Mouse (Mus musculus): ENCODE measurements around the gene Gsg1l.

Gsg1l gene

DNA sequence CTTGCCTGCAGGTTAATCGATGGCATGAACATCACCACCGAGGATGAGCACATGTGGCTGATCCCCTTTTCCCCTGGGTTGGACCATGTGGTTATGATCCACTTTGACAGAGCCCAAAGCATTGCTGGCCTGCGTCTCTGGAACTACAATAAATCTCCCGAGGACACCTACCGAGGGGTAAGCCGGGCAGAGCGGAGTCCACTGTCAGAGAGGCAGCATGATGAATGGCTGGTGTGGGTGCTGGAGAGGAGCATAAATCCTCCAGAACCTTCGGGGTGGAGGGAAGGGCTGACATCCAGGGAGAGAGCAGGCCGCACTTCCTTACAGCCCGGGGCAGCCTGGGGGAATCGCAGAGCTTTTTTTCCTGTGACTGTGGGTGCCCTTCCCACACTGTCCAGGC lies 217.0 kb downstream of the Gsg1l start:
- DNase-seq (ENCODE audit: low spot score in 2 of 2), result no peak

DNA sequence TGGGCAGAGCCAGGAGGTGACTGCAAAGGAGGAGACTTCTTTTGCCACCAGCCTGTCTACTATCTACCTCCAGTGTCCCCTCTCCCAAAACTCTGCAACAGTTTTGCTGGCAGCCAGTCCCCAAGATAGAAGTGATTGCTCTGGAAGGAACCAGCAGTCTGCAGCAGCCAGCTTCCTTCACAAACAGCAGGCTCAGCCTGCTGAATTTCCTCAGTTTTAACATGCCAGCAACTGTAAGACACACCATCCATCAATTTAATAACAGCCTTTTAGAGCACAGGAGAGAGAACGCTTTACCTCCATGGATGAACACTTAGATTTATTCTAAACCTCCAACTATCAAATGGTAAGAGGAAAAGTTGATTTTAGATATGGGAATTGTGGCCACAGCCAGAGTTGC lies 218.2 kb downstream of the Gsg1l start:
- DNase-seq (ENCODE audit: low spot score in 2 of 2), result no peak

DNA sequence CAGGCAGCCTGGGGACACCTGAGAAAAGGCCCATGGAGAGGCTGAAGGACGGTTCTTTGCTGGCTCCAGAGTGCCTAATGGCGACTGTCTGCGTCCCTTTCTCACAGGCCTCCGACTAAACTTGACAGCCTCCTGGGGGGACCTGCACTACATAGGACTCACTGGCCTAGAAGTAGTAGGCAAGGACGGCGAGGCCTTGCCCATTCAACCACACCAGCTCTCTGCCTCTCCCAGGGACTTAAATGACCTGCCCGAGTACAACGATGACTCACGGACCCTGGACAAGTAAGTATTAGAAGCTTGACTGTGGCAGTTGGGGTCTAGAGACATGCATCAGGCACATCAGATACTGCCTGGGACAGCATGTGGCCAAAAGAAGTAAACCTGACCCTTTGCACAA lies 221.8 kb downstream of the Gsg1l start:
- DNase-seq (ENCODE audit: low spot score in 2 of 2), result no peak

DNA sequence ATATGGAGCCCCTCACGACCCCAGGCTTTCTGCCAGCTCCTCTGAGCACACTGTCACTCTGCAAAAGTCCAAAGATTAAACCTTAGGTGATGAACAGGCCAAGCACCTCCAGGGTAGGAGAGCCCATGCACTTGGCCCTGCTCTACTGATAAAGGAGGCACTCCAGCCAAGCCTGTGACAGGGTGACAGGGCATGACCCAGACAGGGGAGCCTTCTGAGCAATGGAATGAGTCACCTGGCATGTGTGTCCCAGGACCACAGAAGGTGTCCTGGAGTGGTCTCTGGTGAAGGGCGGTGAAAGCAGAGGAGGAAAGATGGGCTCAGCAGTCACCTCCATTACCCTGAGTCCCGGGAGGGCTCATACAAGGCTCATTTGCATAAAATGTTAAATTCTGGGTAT lies 222.6 kb downstream of the Gsg1l start:
- no peak for DNase-seq (ENCODE audit: low spot score in 2 of 2)

DNA sequence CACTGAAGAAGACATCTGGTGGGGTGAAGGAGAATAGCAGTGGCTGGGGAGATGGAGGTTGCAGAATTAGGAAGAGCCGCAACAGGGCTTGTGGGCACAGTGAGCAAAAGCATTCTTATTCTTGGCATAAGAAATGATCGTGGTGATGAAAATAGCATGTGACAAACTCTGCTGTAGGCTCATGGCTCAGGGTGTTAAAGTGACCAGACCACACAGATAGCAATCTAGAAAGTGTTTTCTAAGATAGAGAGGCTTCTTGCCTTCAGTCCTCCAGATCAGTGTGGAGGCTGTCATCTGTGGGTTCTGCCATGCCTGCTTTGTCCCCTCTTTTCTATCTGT lies 234.7 kb downstream of the Gsg1l start:
- no peak for DNase-seq (ENCODE audit: low spot score in 2 of 2)

DNA sequence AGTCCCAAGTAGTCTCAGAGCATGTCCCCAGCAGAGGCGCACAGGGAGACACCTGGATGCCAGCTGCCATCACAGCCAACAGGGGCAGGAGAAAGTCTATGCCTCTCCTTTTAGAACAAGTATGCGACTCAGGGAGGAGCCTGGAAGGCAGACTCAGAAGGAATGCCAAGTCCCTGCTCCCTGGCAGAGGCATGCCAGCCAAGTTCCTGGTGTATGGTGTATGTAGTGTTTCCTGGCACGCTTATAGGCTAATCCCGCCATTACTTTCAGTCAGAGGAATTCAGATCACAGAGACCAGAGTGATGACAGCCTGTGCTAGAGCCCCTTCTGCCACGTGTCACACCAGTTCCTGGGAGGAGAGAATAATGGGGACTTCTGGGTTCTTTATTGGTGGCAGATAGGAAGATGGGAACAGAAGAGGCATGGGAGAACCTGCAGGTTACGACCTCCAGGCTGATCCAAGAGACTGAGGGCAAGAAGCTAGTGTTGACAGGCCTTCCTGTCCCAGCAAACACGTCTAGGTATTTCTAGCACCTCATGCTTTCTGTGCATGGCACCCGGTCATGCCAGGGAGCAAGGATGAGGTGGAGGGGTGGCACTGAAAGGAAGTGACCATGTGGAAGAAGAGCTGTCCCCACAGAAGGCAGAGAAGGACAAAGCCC lies 235.2 kb downstream of the Gsg1l start:
- peak; percentile 40 to 48 for DNase-seq (ENCODE audit: low spot score in 2 of 2)

DNA sequence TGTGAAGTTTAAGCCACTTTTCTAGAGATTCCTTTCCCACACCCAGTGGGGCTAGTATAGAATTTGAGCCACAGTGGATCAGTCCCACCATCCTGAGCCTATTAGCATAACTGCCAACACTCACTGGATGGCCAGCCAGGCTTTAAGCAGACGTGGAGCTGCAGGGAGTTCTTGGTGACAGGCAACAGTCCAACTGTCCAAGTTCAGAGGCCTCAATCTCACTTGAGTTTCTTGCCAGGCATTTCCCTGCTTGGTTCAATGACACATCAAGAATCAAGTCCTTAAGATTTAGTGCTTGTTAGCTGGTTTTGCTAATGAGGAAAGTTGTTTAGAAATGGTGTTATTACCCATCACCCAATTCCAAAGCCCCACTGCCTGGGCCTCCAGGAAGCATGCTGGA lies 236.6 kb downstream of the Gsg1l start:
- DNase-seq (ENCODE audit: low spot score in 2 of 2), result no peak

DNA sequence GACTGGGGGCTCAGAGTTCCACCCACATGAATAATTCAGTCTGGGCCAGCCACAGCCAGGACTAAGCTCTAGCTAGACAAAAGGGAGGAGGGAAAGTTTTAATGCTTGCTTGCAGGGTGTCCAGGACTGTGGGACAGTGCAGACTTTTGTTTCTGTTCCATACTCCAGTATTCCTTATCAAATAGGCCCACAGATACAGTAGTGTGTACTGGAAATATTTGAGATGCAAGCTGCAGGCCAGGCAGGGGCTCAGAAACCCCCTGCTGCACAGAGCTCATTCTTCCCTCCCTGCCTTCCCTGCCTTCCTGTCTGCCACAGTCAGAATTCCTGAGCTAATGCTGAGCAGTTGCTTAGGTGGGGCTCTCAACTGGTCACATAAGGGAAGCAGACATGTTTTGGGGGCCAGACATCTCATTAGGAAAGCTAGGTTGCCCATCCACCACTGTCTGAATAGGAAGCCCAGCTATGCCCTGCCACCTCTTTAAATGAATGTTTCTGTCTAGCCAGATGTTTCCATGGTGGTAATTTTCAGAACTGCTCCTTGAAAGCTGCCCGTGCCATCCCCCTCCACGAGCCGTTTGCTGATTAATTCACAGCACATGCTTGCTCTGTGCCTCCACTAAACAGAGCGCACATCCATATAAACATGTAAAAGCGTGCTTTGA lies 244.0 kb downstream of the Gsg1l start:
- no peak for DNase-seq (ENCODE audit: low spot score in 2 of 2)

DNA sequence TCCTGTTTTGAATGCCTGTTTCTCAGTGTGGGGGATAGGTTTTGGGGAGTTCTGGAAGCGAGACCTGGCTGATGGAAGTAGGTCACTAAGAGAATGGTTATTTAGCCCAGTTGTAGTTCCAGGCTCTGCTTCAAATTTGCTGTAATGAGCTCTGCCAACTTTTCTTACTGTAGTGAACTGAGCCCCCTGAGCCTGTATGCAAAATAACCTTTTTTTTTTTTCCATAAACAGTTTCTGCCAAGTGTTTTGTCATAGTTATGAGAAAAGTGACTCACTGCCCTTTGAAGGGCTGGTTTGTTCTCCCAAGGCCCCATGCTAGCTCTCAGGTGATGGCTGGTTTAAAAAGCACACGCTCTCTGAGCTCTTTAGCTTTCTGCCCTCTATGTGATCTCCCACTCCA lies 248.7 kb downstream of the Gsg1l start:
- no peak for DNase-seq (ENCODE audit: low spot score in 2 of 2)

DNA sequence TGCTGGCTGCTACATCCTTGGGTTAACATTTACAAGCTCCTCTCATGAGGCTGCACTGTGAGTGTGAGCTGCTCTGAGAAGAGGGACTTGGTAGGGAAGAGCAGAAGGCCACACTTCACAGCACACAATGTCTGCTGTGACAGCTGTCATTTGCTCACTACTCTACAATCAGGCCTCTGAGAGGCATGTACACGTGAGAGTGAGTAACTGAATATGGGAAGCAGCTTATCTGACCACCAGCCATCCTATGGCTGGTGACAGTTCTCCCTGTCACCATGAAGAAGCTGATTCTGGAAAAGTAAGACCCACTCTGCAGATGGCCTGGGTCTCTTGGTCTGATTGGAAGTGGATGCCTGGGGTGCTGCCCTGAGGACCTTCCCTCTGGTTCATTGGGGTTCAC lies 249.4 kb downstream of the Gsg1l start:
- no peak for DNase-seq (ENCODE audit: low spot score in 2 of 2)

DNA sequence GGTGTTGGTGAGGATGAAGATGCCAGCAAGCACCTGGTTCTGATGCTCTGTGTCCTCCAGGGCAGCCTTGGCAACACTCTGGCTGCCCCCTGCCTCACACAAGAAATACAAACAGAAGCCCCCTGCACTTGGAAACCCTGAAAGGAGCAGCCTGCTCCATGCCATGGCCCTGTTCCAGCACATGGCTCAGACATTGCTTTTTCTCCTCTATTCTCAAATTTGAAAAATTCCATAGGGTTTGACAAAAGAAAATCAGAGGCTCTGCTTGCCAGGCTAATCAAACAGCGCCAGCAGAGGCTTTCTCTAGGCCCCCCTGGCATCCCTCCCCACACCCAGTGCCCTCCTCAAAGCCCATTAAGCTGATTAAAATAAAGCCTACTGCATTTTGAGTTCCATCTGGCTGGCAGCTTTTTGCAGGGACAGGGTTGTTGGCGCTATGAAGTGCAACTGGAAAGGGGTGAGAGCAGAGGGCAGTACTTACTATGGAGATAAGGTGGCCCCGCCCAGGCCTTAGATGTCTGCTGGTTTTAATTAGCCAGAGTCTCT lies 253.0 kb downstream of the Gsg1l start:
- peak in 1 of 2 experiments; percentile 27 for DNase-seq (ENCODE audit: low spot score in 2 of 2)

DNA sequence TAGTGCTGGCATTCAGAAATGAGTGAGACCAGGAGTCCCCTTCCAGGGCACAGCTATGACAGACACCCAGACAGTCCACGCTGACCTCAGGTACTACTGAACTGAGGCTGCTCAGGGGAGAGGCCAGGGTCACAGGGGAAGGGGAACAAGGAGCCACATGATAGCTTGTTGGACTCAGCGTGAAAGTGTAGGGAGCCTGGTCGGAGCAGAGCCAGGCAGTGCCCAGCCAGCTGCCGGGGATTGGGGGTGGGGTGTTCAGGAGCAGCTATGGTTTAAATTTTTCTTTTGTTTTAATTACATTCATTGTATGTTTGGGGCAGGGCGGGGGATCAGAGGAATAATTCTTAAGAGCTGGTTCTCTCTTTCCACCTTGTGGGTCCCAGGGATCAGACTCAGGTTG lies 253.7 kb downstream of the Gsg1l start:
- DNase-seq (ENCODE audit: low spot score in 2 of 2), result no peak

Data from right cerebral cortex, postnatal 10 days (tissue).